Mouse (Mus musculus): ENCODE results near the gene Slc25a10.

Gene Slc25a10

DNA sequence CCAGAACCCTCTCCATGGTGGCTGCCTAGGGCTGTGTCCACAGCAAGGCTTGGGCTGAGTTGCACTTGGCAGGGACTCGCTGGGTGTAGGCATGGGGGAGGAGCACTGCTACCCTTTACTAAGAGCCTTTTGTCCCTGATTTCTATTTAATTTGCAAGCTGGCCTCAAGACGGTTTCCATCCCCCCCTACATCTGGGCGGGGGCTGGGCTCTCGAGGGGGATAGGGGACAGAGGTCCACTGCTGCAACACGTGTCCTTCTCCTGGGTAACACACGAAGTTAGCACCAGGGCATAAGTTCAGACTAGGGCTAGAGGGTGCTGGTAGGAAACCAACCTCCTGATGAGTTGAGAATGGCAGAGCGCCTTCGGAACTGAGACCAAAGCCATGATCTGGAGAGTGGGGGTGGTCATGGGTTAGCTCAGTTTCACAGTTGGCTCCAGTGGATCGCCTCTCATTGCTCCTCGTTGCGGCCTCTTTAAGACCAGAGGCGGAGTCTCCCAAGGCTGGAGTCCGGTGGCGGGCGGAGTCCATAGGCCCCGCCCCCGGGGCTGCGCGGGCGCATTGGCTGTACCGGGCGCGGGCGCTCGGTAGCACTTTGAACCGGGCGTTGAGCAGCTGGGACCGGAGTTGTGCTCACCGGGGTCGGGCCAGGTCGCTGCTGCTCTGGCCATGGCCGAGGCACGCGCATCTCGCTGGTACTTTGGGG lies at the start of gene Slc25a10:
Slc25a10 (plus strand) TSS at position 524 of the 707 bp plus-strand sequence.
- peak; percentile 90 to 92 for DNase-seq

- no peak for DNase-seq
Observed at GRCm38 (mm10) chr11:120442344-120442743, 49.3 kb upstream of the Slc25a10 start, which contains the start of gene Tspan10. Gene Tspan10 (plus strand): TSS chr11:120442644.

- no peak for DNase-seq
Observed at GRCm38 (mm10) chr11:120442765-120443280, 48.8 kb upstream of the Slc25a10 start.

GRCm38 (mm10) chr11:120444106-120444505 lies 47.5 kb upstream of the Slc25a10 start:
- no peak for DNase-seq

DNA sequence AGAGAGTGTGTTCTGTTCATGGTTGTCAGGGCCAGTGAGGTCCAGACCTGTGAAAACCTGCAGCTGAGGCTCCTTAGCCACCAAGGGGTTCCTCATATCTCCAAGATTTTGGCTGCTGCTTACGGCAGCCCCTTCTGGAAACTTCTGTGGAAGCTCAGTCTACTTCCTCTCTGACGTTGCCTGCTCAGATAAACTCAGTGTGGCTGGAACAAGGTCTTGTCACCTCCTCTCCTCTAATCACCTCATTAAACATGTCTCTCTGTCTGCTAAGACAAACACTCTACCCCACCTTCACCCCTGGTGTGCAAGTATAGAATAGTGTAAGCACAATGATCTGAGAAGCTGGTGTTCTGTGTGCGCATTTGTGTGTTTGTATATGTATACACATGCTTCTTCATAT lies 46.2 kb upstream of the Slc25a10 start:
- no peak for DNase-seq

DNA sequence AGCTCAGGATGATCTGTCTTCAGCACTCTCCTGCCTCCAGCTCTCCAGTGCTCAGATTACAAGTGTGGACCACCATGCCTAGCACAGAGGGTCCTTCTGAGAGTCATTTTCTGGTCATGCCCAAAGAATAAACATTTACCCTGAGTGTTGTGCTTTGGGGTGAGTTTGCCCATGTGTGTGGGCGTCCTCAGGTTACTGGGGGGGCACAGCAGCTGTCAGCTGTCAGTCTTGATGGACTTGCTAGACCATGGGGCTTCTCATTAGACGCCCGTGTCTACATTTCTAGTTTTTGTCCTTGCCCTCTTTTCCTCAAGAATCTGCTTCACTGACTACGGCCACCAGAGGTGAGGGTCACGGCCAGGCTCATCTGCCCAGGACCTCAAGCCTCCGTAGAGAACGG lies 44.5 kb upstream of the Slc25a10 start:
- DNase-seq = no peak

DNA sequence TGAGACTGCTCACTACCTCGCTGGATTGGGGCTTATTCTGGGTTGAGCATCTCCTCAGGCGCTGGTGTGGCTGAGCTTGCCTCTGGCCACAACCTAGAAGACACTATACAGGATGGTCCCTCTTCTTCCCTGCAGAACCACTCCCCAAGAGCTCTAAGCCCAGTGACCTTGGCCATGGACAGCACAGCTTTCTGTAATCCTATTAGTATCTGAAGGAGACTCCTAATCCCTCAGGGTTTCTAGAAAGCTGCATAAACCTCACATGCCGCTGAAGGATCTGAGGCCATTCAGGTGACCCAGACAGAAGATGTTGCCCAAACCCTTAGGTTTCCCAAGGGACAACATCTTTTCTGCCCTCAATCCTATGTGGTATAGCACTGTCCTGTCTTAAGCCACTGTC lies 39.4 kb upstream of the Slc25a10 start:
- DNase-seq = no peak

DNA sequence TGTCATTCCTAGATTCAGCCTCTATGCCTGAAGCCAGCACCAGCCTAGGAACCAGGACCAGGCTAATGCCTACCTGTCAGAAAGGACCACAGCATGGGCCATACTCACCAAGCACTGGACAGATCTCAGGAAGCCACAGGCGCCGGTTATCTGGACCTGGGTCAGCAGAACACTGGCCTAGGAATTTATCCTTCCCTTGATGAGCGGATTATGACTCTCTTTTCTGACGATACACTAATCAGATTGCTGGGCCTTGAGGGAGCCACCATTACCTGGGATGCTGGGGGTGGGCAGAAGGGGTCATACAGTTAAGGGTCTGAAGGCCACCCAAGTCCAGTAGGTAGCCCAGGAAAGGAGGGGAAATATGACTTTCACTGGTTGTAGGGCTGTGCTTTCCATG lies 38.3 kb upstream of the Slc25a10 start, which contains the start of gene Pde6g:
Pde6g (minus strand) TSS at position 195 of the 400 bp plus-strand sequence.
- no peak for DNase-seq

- no peak for DNase-seq
Observed at GRCm38 (mm10) chr11:120454965-120455364, 36.7 kb upstream of the Slc25a10 start.

- DNase-seq = no peak
Observed at GRCm38 (mm10) chr11:120455413-120455812, 36.2 kb upstream of the Slc25a10 start.

DNA sequence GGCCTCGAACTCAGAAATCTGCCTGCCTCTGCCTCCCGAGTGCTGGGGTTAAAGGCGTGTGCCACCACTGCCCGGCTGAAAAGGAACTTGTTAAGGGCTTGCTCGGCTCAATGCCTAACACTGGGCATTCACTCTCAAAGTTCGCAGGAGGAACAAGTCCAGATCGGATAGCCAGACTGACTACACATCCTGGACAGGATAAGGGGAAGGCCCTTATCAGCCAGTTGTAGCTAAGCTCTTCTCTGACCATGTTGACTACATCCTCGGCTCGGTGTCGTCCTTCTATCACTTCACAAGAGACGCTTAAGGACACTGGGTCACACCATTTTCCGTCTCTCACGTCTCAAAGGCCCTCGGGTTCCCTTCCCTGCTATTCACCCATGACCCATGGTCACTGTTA lies 34.3 kb upstream of the Slc25a10 start:
- DNase-seq = no peak

GRCm38 (mm10) chr11:120457772-120458751 lies 33.6 kb upstream of the Slc25a10 start, which contains the start of the genes Oxld1 and Ccdc137:
Gene Oxld1 (minus strand): TSS chr11:120458068.
Gene Ccdc137 (plus strand): TSS chr11:120458115.
- peak; percentile 78 to 79 for DNase-seq

DNA sequence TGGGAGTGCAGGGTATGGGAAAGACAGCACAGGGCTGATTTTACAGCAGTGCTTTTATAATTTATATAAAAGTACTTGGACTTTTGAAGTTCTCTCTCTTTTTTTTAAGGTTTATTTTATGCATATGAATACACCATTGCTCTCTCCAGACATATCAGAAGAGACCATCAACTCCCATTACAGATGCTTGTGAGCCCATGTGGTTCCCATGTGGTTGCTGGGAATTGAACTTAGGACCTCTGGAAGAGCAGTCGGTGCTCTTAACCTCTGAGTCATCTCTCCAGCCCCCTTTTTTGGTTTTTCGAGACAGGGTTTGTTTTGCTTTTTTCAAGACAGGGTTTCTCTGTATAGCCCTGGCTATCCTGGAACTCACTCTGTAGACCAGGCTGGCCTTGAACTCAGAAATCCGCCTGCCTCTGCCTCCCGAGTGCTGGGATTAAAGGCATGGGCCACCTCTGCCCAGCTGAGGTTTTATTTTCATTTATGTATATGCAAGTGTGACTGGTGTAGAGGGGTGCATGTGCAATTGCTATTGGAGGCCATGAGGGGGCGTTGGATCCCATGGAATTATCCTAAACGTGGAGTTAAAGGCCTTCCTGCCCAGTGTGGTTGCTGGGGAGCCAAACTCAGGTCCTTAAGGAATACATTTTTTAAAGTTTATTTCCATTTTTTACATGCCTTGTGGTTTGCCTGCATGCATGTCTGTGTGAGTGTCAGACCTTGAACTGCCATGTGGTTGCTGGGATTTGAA lies 32.6 kb upstream of the Slc25a10 start:
- DNase-seq = no peak

DNA sequence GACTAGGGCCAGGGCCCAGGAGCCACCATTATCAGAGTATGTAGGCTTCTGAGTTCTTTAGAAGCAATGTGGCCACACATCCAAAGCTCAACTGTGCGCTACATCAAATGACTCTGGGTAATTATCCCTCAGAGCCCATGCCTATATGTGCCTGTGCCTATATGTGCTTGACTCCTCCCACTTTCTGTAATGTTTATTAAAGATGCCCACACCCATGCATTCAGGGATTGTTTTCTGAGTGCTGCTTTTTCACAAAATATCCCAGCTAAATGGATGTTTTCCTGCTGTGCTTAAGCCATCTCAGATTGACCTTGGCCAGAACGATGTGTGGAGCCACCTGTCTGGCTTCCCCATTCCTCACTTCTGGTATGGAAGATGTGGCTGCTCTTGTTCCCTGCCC lies 28.1 kb upstream of the Slc25a10 start:
- DNase-seq = no peak

- DNase-seq = no peak
Observed at GRCm38 (mm10) chr11:120464365-120464764, 27.3 kb upstream of the Slc25a10 start.

GRCm38 (mm10) chr11:120465521-120465920 lies 26.1 kb upstream of the Slc25a10 start:
- no peak for DNase-seq

DNA sequence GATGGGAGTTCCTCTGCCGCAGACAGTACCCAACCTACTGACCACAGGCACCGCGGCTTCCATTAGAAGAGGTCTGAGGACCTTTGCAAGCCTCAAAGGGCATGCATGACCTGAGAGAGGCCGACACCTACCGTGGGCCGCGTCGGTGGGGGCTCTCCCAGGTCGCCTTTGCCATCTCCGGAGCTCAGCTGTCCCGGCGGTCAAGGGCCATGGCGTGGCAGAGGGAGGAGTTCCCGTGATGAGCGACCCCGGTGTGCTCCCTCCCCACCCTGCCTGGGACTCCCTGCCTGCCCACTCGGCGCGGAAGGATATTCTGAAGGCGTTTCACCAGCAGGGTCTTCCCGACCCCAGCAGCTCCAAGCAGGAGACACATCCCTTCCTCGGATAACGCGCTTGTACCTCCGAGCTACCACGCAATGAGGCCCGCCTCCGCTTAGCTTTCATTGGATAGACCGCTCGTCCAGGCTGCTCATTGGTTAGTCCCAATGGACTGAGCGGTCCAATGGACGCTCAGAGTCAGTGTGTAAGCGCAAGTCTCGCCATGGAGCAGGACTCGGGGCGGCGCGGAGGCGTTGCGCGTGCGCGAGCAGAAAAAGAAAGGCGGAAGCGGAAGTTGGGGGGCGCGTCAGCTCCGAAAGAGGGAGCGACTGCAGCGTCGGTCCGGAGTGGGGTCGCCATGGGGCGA lies 24.4 kb upstream of the Slc25a10 start, which contains the start of gene Arl16:
Arl16 (minus strand) TSS at position 557 of the 685 bp plus-strand sequence.
- DNase-seq = peak; percentile 93 to 96

DNA sequence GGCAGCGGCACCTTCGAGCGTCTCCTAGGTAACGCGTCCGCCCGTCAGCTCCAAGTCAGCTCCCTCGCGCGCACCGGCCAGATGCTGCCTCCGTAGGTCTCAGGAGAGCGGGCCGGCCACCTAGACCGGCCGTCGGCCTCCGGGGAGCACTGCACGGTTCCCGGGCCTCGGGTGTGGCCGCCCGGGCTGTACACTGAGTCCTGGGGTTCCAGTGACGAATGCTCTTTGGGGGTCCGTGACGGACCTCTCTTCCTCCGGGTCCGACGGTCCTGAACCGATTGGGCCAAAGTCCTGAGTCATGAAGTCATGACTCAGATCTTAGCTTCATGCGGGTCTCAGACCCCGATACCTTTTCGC lies 23.9 kb upstream of the Slc25a10 start:
- DNase-seq = no peak

DNA sequence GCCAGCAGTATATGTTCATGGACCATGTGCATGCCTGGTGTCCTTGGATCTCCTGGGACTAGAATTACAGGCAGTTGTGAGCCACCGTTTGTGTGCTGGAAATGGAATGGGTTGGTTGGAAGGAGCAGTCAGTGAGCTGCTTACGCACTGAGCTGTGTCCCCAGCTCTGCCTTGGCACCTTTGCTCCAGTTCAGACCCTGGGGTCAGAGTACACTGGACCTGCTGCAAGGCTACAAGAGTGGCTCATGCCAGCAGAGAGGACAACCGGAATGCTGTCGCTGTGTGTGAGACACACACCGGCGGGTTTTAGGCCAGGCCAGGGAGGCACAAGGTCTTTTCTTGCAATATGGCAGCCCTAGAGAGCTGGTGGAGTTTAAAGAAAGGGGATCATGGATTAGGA lies 19.6 kb upstream of the Slc25a10 start:
- no peak for DNase-seq

- no peak for DNase-seq
Observed at GRCm38 (mm10) chr11:120483448-120483934, 8.1 kb upstream of the Slc25a10 start.

DNA sequence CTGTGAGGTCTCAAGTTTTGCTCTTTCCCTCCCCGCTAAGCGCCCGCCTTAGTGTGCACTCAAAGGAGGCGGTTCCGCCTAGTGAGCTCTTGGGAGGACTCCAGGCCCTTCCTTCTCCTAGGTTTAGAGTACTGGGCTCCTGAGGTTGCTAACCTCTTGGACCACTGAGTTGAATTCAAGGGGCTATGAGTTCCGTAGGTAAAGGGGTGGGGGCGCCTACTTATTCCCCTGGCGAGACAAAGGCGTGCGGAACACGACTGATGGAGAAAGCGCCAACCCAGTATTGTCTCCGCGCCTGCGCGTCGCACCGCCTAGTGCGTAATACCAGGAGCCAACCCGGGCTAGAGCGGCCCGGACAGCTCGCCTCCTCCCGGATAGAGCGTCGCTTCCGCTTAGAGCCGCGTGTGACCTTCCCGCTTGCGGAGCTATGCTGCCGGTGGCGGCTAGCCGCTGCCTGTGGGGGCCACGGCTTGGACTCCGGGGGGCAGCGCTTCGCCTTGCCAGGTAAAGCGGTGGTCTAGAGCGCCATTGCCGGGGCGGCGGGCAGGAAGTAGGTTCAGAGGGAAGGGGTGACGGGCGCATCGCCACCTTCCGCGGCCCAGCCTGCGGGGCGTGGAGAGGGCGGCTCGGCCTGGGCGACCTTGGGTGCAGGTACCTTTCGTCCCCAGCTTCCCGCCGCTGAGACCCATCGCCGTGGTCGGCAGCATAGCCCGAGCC lies 7.2 kb upstream of the Slc25a10 start, which contains the start of gene Mrpl12:
Mrpl12 (plus strand) TSS at position 349 of the 717 bp plus-strand sequence.
- DNase-seq = peak; percentile 91 to 92
